Mouse (Mus musculus): ENCODE measurements around the gene Mcf2l. TPM values are rescaled to one million over a fixed set of nuclear protein-coding genes. Genes with fewer than 3 reads are reported as not detected.

The Mcf2l gene
- polyA plus RNA-seq (2012; rRNA removed) = 9.4 and 9.7 TPM in 2 replicates

GRCm38 (mm10) chr8:12873357-12874046 is at the start of gene Mcf2l:
Mcf2l (plus strand) TSS chr8:12873806.
- Histone ChIP-seq H3K27ac (ENCODE audit: control insufficient read depth, insufficient read depth, low read length) (no peak within 1 kb of the TSS), H3K36me3 (ENCODE audit: control insufficient read depth, insufficient read depth, low read length) (no peaks in the 10 kb centered on the region), H3K4me3 (ENCODE audit: control insufficient read depth, insufficient read depth, low read length) (peak within 1 kb of the TSS; percentile 57), H3K4me1 (replicated peaks; ENCODE audit: control insufficient read depth, insufficient read depth, low read length) (peaks cover 39% of the 10 kb centered on the region), H3K27me3 (ENCODE audit: control insufficient read depth, insufficient read depth, low read length) (no peaks in the 10 kb centered on the region)
- WGBS = 1% methylated on average over 29 of the region's 30 CpGs
- DNase-seq = peak; percentile 69
- TF ChIP-seq POLR2A (IDR thresholded peaks at IDR 0.05; ENCODE audit: control insufficient read depth, extremely low read depth, insufficient read depth, low read length, poor library complexity) (no peak), CTCF (IDR thresholded peaks at IDR 0.05; ENCODE audit: borderline replicate concordance, control insufficient read depth, extremely low read depth, insufficient read depth, low read length, poor library complexity) (no peak)

DNA sequence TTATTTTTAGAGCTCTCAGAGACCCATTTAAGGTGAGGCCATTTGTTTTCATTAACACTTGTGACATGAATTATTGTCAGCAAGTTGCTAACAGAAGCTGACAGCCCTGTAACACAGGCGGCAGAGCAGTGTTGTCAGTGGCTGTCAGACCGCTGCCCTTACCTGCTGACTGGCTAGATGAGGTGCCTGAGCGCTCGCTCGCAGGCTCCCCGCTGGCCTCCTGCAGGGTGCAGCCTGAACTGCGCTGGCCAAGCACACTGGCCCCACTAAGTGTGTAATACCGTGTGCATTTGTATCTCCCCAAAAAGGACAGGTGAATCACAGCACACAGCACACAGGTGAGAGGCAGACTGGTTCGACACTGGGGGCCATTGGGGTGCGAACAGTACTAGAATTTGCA is 49.0 kb upstream of the Mcf2l start:
- no peak overlapping the region for H3K27ac ChIP-seq (ENCODE audit: control insufficient read depth, insufficient read depth, low read length)
- no peaks in the 10 kb centered on the region for H3K4me1 ChIP-seq (replicated peaks; ENCODE audit: control insufficient read depth, insufficient read depth, low read length)
- H3K27me3 ChIP-seq (ENCODE audit: control insufficient read depth, insufficient read depth, low read length) = no peaks in the 10 kb centered on the region
- WGBS = 97% methylated on average over 10 of the region's 10 CpGs
- DNase-seq = no peak
- no peaks in the 10 kb centered on the region for H3K36me3 ChIP-seq (ENCODE audit: control insufficient read depth, insufficient read depth, low read length)
- H3K4me3 ChIP-seq (ENCODE audit: control insufficient read depth, insufficient read depth, low read length) = no peak overlapping the region
- TF ChIP-seq POLR2A (IDR thresholded peaks at IDR 0.05; ENCODE audit: control insufficient read depth, extremely low read depth, insufficient read depth, low read length, poor library complexity) (no peak), CTCF (IDR thresholded peaks at IDR 0.05; ENCODE audit: borderline replicate concordance, control insufficient read depth, extremely low read depth, insufficient read depth, low read length, poor library complexity) (no peak)

GRCm38 (mm10) chr8:12825236-12825635 is 48.4 kb upstream of the Mcf2l start:
- Histone ChIP-seq H3K36me3 (ENCODE audit: control insufficient read depth, insufficient read depth, low read length) (no peaks in the 10 kb centered on the region), H3K4me3 (ENCODE audit: control insufficient read depth, insufficient read depth, low read length) (no peak overlapping the region), H3K27me3 (ENCODE audit: control insufficient read depth, insufficient read depth, low read length) (no peaks in the 10 kb centered on the region), H3K27ac (ENCODE audit: control insufficient read depth, insufficient read depth, low read length) (no peak overlapping the region), H3K4me1 (replicated peaks; ENCODE audit: control insufficient read depth, insufficient read depth, low read length) (no peaks in the 10 kb centered on the region)
- 94% methylated on average over 6 of the region's 6 CpGs for WGBS
- no peak for TF ChIP-seq CTCF (IDR thresholded peaks at IDR 0.05; ENCODE audit: borderline replicate concordance, control insufficient read depth, extremely low read depth, insufficient read depth, low read length, poor library complexity)
- no peak for DNase-seq

DNA sequence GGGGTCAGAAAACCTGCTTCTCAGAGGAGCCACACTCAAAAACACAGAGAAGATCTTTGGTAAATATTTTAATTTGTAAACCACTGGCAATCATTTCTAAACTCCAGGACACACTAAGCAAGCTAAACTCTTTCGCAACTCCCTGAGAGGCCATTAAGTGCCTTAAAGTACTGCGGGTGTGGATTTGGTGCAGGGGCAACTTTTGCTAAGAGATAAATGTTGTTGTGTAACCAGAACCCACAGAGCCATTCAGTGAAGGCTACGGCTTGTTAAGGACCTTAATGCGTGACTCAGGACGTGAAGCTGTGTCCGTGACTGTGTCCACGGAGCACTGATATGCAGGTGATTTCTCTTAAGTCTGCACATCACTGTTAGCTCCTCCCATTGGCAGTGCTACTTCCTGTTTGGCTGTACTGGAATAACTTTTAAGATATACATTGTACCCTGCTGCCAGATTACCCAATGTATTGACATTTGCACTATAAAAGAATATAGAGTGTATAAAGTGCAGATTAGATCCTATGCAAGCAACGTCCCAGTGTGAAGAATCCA is 47.8 kb upstream of the Mcf2l start:
- WGBS = 93% methylated on average over 8 of the region's 8 CpGs
- no peak overlapping the region for H3K27ac ChIP-seq (ENCODE audit: control insufficient read depth, insufficient read depth, low read length)
- no peaks in the 10 kb centered on the region for H3K36me3 ChIP-seq (ENCODE audit: control insufficient read depth, insufficient read depth, low read length)
- H3K4me1 ChIP-seq (replicated peaks; ENCODE audit: control insufficient read depth, insufficient read depth, low read length) = no peaks in the 10 kb centered on the region
- DNase-seq = no peak
- H3K4me3 ChIP-seq (ENCODE audit: control insufficient read depth, insufficient read depth, low read length) = no peak overlapping the region
- no peaks in the 10 kb centered on the region for H3K27me3 ChIP-seq (ENCODE audit: control insufficient read depth, insufficient read depth, low read length)
- TF ChIP-seq CTCF (IDR thresholded peaks at IDR 0.05; ENCODE audit: borderline replicate concordance, control insufficient read depth, extremely low read depth, insufficient read depth, low read length, poor library complexity) = no peak
- TF ChIP-seq POLR2A (IDR thresholded peaks at IDR 0.05; ENCODE audit: control insufficient read depth, extremely low read depth, insufficient read depth, low read length, poor library complexity) = no peak

DNA sequence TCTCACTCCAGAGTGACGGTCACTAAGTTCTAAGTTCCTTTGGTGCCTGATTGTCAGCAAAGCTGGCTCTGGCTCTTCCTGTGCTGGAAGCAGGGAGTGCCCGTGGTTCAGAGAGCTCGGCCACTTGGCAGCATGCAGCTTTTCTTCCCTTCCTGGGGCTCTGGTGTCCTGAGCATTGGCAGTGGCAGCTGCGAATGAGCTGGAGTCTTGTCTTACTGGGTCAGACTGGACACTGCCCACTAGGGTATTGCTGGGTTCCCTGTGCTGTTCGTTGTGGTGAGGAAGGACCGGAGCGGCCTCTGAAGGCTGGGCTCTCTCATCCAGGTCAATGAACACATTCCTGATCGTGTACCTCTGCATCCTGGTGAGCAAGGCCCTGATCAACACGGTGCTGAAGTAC is 46.5 kb upstream of the Mcf2l start:
- Histone ChIP-seq H3K27ac (ENCODE audit: control insufficient read depth, insufficient read depth, low read length) (no peak overlapping the region), H3K27me3 (ENCODE audit: control insufficient read depth, insufficient read depth, low read length) (no peaks in the 10 kb centered on the region), H3K4me1 (replicated peaks; ENCODE audit: control insufficient read depth, insufficient read depth, low read length) (no peaks in the 10 kb centered on the region), H3K36me3 (ENCODE audit: control insufficient read depth, insufficient read depth, low read length) (no peaks in the 10 kb centered on the region), H3K4me3 (ENCODE audit: control insufficient read depth, insufficient read depth, low read length) (no peak overlapping the region)
- DNase-seq = no peak
- WGBS = 92% methylated on average over 9 of the region's 9 CpGs
- no peak for TF ChIP-seq CTCF (IDR thresholded peaks at IDR 0.05; ENCODE audit: borderline replicate concordance, control insufficient read depth, extremely low read depth, insufficient read depth, low read length, poor library complexity)

- no peak for DNase-seq
- H3K36me3 ChIP-seq (ENCODE audit: control insufficient read depth, insufficient read depth, low read length) = no peaks in the 10 kb centered on the region
- no peak overlapping the region for H3K4me3 ChIP-seq (ENCODE audit: control insufficient read depth, insufficient read depth, low read length)
- no peaks in the 10 kb centered on the region for H3K27me3 ChIP-seq (ENCODE audit: control insufficient read depth, insufficient read depth, low read length)
- TF ChIP-seq CTCF (IDR thresholded peaks at IDR 0.05; ENCODE audit: borderline replicate concordance, control insufficient read depth, extremely low read depth, insufficient read depth, low read length, poor library complexity) (no peak), POLR2A (IDR thresholded peaks at IDR 0.05; ENCODE audit: control insufficient read depth, extremely low read depth, insufficient read depth, low read length, poor library complexity) (no peak)
- H3K4me1 ChIP-seq (replicated peaks; ENCODE audit: control insufficient read depth, insufficient read depth, low read length) = no peaks in the 10 kb centered on the region
- 89% methylated on average over 6 of the region's 6 CpGs for WGBS
- no peak overlapping the region for H3K27ac ChIP-seq (ENCODE audit: control insufficient read depth, insufficient read depth, low read length)
Measured at GRCm38 (mm10) chr8:12828298-12828697, 45.3 kb upstream of the Mcf2l start.

GRCm38 (mm10) chr8:12829381-12829780 is 44.2 kb upstream of the Mcf2l start:
- Histone ChIP-seq H3K4me1 (replicated peaks; ENCODE audit: control insufficient read depth, insufficient read depth, low read length) (no peaks in the 10 kb centered on the region), H3K4me3 (ENCODE audit: control insufficient read depth, insufficient read depth, low read length) (no peak overlapping the region), H3K36me3 (ENCODE audit: control insufficient read depth, insufficient read depth, low read length) (no peaks in the 10 kb centered on the region), H3K27me3 (ENCODE audit: control insufficient read depth, insufficient read depth, low read length) (no peaks in the 10 kb centered on the region), H3K27ac (ENCODE audit: control insufficient read depth, insufficient read depth, low read length) (no peak overlapping the region)
- 79% methylated on average over 1 of the region's 1 CpGs for WGBS
- no peak for DNase-seq
- no peak for TF ChIP-seq POLR2A (IDR thresholded peaks at IDR 0.05; ENCODE audit: control insufficient read depth, extremely low read depth, insufficient read depth, low read length, poor library complexity)
- no peak for TF ChIP-seq CTCF (IDR thresholded peaks at IDR 0.05; ENCODE audit: borderline replicate concordance, control insufficient read depth, extremely low read depth, insufficient read depth, low read length, poor library complexity)

All from thymus, adult 2 months (tissue).